Mouse (Mus musculus): ENCODE measurements around the gene Zfp874b. TPM values are rescaled to one million over a fixed set of nuclear protein-coding genes. Genes with fewer than 3 reads are reported as not detected.
"Not testable (repeated sequence)": the region's sequence is repeated elsewhere in the genome, so short reads cannot be mapped to it uniquely, and the experiment has no call there.

Zfp874b gene
- polyA plus RNA-seq, 1 experiment from 2014 or later = 3.6 TPM

DNA sequence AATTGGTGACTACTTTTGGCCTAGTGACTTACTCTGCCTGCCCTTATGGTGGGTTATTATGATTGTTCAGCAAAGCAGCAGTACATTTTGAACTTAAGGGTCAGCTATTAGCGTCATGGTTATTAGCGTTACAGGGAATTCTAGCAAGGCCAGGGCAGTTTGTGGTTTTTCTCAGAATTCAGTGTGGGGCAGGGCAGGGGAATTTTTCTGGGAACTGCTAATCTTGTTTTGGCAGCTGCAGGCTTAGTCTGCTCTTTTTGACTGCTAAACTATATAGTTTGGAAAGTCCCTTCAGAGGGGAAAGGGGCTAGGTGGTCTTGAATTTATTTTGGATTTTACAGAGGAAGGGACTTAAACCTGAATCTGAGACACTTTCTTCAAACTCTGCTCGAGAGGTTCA, 14.8 kb downstream of the Zfp874b start:
- peaks cover 22% of the 10 kb centered on the region for H3K36me3 ChIP-seq (ENCODE audit: control insufficient read depth, insufficient read depth, low read length)
- no peak overlapping the region for H3K4me3 ChIP-seq (ENCODE audit: low read length)
- no peak for ATAC-seq (ENCODE audit: low read depth)
- no peak overlapping the region for H3K9ac ChIP-seq (ENCODE audit: low read length)
- H3K4me2 ChIP-seq (ENCODE audit: low read depth, low read length) = no peak overlapping the region
- 89% methylated on average over 3 of the region's 3 CpGs for WGBS
- H3K27ac ChIP-seq (ENCODE audit: low read length) = no peak overlapping the region
- H3K27me3 ChIP-seq (ENCODE audit: control insufficient read depth, insufficient read depth, low read depth, low read length) = no peaks in the 10 kb centered on the region
- H3K4me1 ChIP-seq (replicated peaks; ENCODE audit: control insufficient read depth, insufficient read depth, low read length) = no peaks in the 10 kb centered on the region
- peaks cover 3% of the 10 kb centered on the region; the same call in 1 of the 2 replicates for H3K9me3 ChIP-seq (ENCODE audit: control insufficient read depth, low read length)

DNA sequence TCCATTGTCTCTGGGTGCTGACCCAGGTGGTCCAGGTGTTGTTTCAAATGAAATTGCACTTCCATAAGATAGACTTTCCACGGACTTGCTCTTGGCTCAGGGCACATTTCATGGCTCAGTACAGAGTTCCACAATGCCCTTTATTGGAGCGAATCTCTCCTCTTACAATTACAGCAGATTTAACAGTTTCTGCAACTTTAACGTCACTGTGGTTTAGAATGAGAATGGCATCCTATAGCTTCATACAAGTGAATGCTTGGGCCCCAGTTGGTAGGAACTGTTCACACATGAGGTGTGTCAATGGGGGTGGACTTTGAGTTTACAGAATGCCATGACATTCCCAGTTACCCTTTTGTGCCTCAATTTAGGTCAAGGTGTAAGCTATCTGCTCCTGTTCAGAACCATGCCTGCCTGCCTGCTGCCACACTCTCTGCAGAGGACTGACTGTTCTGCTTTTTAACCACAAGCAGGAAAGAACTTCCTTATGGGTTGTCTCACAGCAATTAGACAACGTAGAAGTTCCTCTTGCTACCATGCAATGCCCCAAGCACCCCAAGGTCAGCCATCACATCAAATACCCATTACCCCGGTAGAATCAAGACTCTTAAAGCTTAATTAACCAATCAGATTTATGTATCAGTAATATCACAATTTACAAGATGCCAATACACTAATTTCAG, 20.4 kb downstream of the Zfp874b start:
- not testable (repeated sequence) for H3K36me3 ChIP-seq (ENCODE audit: control insufficient read depth, insufficient read depth, low read length); H3K27ac ChIP-seq (ENCODE audit: low read length); ATAC-seq (ENCODE audit: low read depth); H3K9ac ChIP-seq (ENCODE audit: low read length); H3K4me3 ChIP-seq (ENCODE audit: low read length); H3K27me3 ChIP-seq (ENCODE audit: control insufficient read depth, insufficient read depth, low read depth, low read length); H3K4me1 ChIP-seq (replicated peaks; ENCODE audit: control insufficient read depth, insufficient read depth, low read length); H3K4me2 ChIP-seq (ENCODE audit: low read depth, low read length); H3K9me3 ChIP-seq (ENCODE audit: control insufficient read depth, low read length)
- 80% methylated on average over 2 of the region's 5 CpGs for WGBS

DNA sequence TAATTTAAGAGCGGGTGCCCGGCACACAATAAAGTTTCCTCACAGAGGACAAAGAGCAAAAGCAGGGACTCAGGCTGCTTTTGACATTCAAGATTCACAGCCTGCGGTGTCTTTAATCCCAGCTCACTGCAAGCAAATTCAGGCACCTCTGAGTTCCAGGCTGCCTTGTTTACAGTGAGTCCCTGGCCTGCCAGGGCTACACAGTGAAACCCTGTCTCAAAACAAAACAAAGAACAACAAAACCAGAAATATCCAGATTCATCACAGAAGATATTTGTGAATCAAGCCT, 32.1 kb downstream of the Zfp874b start:
- ATAC-seq (ENCODE audit: low read depth) = peak; percentile 9; the same call in 1 of the 2 replicates
- Histone ChIP-seq H3K36me3 (ENCODE audit: control insufficient read depth, insufficient read depth, low read length) (peaks cover 5% of the 10 kb centered on the region; the same call in 1 of the 2 replicates), H3K27ac (ENCODE audit: low read length) (no peak overlapping the region), H3K9me3 (ENCODE audit: control insufficient read depth, low read length) (no peaks in the 10 kb centered on the region), H3K4me2 (ENCODE audit: low read depth, low read length) (peak overlapping the region; percentile 73), H3K4me1 (replicated peaks; ENCODE audit: control insufficient read depth, insufficient read depth, low read length) (0 out of 2 replicates have a peak, but pooled peaks cover 5% of the 10 kb centered on the region), H3K9ac (ENCODE audit: low read length) (peak overlapping the region; percentile 81), H3K27me3 (ENCODE audit: control insufficient read depth, insufficient read depth, low read depth, low read length) (no peaks in the 10 kb centered on the region), H3K4me3 (ENCODE audit: low read length) (peak overlapping the region; percentile 68)
- 15% methylated on average over 3 of the region's 3 CpGs for WGBS

DNA sequence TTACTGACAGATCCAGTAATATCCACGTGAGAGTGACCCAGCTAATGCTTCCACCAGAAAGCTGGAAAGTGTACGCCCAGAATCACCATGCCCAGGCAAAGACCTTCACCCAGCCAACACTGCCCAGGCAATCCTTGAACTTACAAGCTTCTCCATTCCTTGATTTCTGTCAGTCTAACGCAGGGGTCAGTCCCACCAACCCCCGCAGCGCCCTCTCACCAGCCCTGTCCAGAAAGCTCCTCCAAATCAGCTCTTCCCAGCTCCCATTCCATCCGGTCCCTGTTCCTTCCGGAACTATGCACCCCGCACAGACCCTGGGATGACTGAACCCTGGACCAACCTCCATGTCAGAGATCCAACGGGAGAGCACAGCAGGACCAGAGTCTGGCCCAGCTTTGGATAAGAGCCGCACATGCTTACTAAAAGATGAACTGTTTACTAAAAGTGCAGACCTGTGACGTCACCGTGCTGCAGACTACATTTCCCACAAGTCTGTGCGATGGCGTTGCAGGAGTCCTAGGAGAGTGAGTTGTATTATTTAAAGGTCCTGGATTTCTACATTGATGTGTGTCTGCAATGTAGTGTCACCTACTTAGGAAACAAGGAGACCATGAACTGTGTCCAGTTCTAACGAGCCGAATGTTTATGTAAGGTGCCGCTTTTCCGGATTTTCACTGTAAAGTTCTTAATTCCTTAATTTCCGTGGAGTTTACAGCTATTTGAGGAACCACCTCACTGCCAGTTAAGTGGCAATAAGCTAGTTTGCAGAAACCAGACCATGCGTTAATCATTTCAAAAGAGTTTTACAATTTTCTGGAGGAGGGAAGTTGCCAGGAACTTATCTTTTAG, 32.7 kb downstream of the Zfp874b start, which contains the start of gene Zfp874a:
TSS of gene Zfp874a (minus strand) at position 453 of the 849 bp plus-strand sequence.
- Histone ChIP-seq H3K4me3 (ENCODE audit: low read length) (peak within 1 kb of the TSS; percentile 68), H3K4me1 (replicated peaks; ENCODE audit: control insufficient read depth, insufficient read depth, low read length) (0 out of 2 replicates have a peak, but pooled peaks cover 5% of the 10 kb centered on the region), H3K36me3 (ENCODE audit: control insufficient read depth, insufficient read depth, low read length) (peaks cover 10% of the 10 kb centered on the region), H3K4me2 (ENCODE audit: low read depth, low read length) (peak within 1 kb of the TSS; percentile 73), H3K9ac (ENCODE audit: low read length) (peak within 1 kb of the TSS; percentile 81), H3K9me3 (ENCODE audit: control insufficient read depth, low read length) (no peaks in the 10 kb centered on the region), H3K27me3 (ENCODE audit: control insufficient read depth, insufficient read depth, low read depth, low read length) (no peaks in the 10 kb centered on the region), H3K27ac (ENCODE audit: low read length) (peak within 1 kb of the TSS; percentile 43; the same call in 1 of the 2 replicates)
- WGBS = 1% methylated on average over 20 of the region's 20 CpGs
- ATAC-seq (ENCODE audit: low read depth) = peak; percentile 99

GRCm38 (mm10) chr13:67437095-67437494, 47.0 kb downstream of the Zfp874b start:
- H3K9ac ChIP-seq (ENCODE audit: low read length); H3K4me1 ChIP-seq (replicated peaks; ENCODE audit: control insufficient read depth, insufficient read depth, low read length); H3K9me3 ChIP-seq (ENCODE audit: control insufficient read depth, low read length); H3K27ac ChIP-seq (ENCODE audit: low read length); H3K36me3 ChIP-seq (ENCODE audit: control insufficient read depth, insufficient read depth, low read length); H3K4me3 ChIP-seq (ENCODE audit: low read length); H3K27me3 ChIP-seq (ENCODE audit: control insufficient read depth, insufficient read depth, low read depth, low read length); H3K4me2 ChIP-seq (ENCODE audit: low read depth, low read length); ATAC-seq (ENCODE audit: low read depth): not testable (repeated sequence)
- 100% methylated on average over 1 of the region's 3 CpGs for WGBS

DNA sequence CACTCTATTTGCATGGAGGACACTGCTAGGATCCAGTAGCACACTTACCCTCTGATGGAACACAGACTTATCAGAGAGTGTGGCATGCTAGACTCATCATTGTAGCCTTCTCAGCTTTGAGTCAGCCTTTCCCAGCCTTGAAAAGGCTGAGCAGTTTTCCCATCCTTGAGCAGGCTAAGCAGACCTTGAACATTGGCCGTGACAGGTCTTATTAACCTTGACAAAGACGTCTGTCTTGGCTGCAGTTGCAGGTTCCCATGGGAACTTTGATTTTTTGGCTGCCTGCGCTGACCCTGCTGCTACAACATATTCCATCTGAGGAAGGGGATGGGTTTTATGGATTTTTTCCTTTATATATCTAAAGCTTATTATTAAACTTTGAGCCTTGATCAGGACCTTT, 55.9 kb downstream of the Zfp874b start:
- ATAC-seq (ENCODE audit: low read depth) = no peak
- no peak overlapping the region for H3K9ac ChIP-seq (ENCODE audit: low read length)
- WGBS = 77% methylated on average over 3 of the region's 3 CpGs

DNA sequence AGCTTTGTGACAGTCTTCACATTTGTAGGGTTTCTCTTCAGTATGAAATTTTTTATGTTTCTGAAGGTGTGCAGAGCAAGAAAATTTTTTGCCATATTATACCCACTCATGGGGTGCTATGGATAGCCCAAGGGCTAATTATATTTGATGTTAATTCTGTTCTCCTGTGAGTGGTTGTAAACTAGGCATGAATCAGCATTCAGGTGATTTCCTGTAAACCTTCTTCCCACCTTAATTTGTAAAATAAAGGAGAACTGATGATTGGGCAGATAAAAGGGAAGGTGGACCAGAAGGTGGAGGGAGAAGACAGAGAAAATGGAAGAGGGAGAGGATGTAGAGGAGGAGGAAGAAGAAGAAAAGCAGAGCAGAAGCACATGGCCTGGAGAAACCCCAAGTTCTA, 58.4 kb downstream of the Zfp874b start:
- not testable (repeated sequence) for H3K27ac ChIP-seq (ENCODE audit: low read length); H3K27me3 ChIP-seq (ENCODE audit: control insufficient read depth, insufficient read depth, low read depth, low read length); H3K9me3 ChIP-seq (ENCODE audit: control insufficient read depth, low read length); H3K4me3 ChIP-seq (ENCODE audit: low read length); H3K9ac ChIP-seq (ENCODE audit: low read length); H3K4me1 ChIP-seq (replicated peaks; ENCODE audit: control insufficient read depth, insufficient read depth, low read length); H3K4me2 ChIP-seq (ENCODE audit: low read depth, low read length); H3K36me3 ChIP-seq (ENCODE audit: control insufficient read depth, insufficient read depth, low read length); ATAC-seq (ENCODE audit: low read depth)

More for the DNA sequence above, 55.9 kb downstream of the Zfp874b start:
- H3K9me3 ChIP-seq (ENCODE audit: control insufficient read depth, low read length) = no peaks in the 10 kb centered on the region
- H3K4me1 ChIP-seq (replicated peaks; ENCODE audit: control insufficient read depth, insufficient read depth, low read length) = no peaks in the 10 kb centered on the region
- no peak overlapping the region for H3K4me2 ChIP-seq (ENCODE audit: low read depth, low read length)
- H3K4me3 ChIP-seq (ENCODE audit: low read length) = no peak overlapping the region
- no peaks in the 10 kb centered on the region for H3K27me3 ChIP-seq (ENCODE audit: control insufficient read depth, insufficient read depth, low read depth, low read length)
- no peaks in the 10 kb centered on the region for H3K36me3 ChIP-seq (ENCODE audit: control insufficient read depth, insufficient read depth, low read length)
- H3K27ac ChIP-seq (ENCODE audit: low read length) = no peak overlapping the region

GRCm38 (mm10) chr13:67422532-67422931, 61.5 kb downstream of the Zfp874b start:
- H3K36me3 ChIP-seq (ENCODE audit: control insufficient read depth, insufficient read depth, low read length); H3K4me3 ChIP-seq (ENCODE audit: low read length); H3K9me3 ChIP-seq (ENCODE audit: control insufficient read depth, low read length); ATAC-seq (ENCODE audit: low read depth); H3K4me2 ChIP-seq (ENCODE audit: low read depth, low read length); H3K9ac ChIP-seq (ENCODE audit: low read length); H3K4me1 ChIP-seq (replicated peaks; ENCODE audit: control insufficient read depth, insufficient read depth, low read length); H3K27ac ChIP-seq (ENCODE audit: low read length); H3K27me3 ChIP-seq (ENCODE audit: control insufficient read depth, insufficient read depth, low read depth, low read length): not testable (repeated sequence)
- WGBS = 86% methylated on average over 2 of the region's 2 CpGs
